Mouse (Mus musculus): ENCODE data around the gene Hoxa9.

- TF ChIP-seq EP300 (IDR thresholded peaks at IDR 0.05; ENCODE audit: insufficient read depth, low read depth, low read length) (no peak), POLR2A (IDR thresholded peaks at IDR 0.05; ENCODE audit: insufficient read depth, low read depth, low read length) (no peak)
Measured at GRCm38 (mm10) chr6:52216691-52217458, 14.0 kb downstream of the Hoxa9 start.

Measured in heart, adult 2 months (tissue).